Mouse (Mus musculus): ENCODE measurements around the gene Grk6. TPM values are rescaled to one million over a fixed set of nuclear protein-coding genes. Genes with fewer than 3 reads are reported as not detected.
A peak's percentile ranks its signal among the peaks of the same experiment; 100 is the strongest.

The Grk6 gene
- polyA plus RNA-seq, 1 experiment from 2014 or later: 35.5 TPM

- Histone ChIP-seq H3K4me3 (ENCODE audit: low read depth, low read length) (peak overlapping the region; percentile 55), H3K9ac (replicated peaks; ENCODE audit: low read depth, low read length) (peak overlapping the region; percentile 46), H3K4me2 (replicated peaks; ENCODE audit: low read depth, low read length) (peak overlapping the region; percentile 100), H3K9me3 (ENCODE audit: control insufficient read depth, low read depth, low read length) (no peaks in the 10 kb centered on the region), H3K27me3 (ENCODE audit: control insufficient read depth, insufficient read depth, low read length) (no peaks in the 10 kb centered on the region), H3K27ac (ENCODE audit: low read length) (peak overlapping the region; percentile 61; the same call in 1 of the 2 replicates), H3K4me1 (ENCODE audit: control insufficient read depth, insufficient read depth, low read length) (peaks cover 8% of the 10 kb centered on the region; the same call in 1 of the 2 replicates), H3K36me3 (ENCODE audit: control insufficient read depth, insufficient read depth, low read length) (peaks cover 40% of the 10 kb centered on the region)
- ATAC-seq (ENCODE audit: insufficient number of reproducible peaks, insufficient read depth, low FRiP score, low read depth): no peak
- 27% methylated on average over 18 of the region's 18 CpGs for WGBS
Measured at GRCm38 (mm10) chr13:55473076-55473831, 28.4 kb downstream of the Grk6 start.

DNA sequence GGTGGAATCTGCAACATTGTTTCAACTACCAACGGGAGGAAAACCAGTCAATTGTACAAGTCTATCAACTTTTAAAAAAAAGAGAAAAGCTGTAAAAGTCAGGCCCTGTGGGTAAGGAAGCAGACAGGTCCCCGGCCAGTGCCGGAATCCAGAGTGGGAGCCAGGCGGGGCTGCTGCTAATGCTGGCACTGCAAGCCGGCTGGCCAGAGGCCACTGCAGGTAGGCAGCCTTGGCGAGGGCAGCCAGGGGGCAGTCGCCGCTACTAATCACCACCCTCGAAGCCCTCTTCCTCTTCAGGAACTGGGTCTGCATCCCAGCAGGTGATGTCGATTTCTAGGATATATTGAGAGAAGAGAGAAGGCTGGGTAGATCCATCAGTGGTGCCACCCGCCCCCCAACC is 29.1 kb downstream of the Grk6 start:
- Histone ChIP-seq H3K36me3 (ENCODE audit: control insufficient read depth, insufficient read depth, low read length) (peaks cover 45% of the 10 kb centered on the region), H3K4me1 (ENCODE audit: control insufficient read depth, insufficient read depth, low read length) (peaks cover 8% of the 10 kb centered on the region; the same call in 1 of the 2 replicates), H3K9me3 (ENCODE audit: control insufficient read depth, low read depth, low read length) (no peaks in the 10 kb centered on the region), H3K27ac (ENCODE audit: low read length) (no peak overlapping the region), H3K4me2 (replicated peaks; ENCODE audit: low read depth, low read length) (no peak overlapping the region), H3K27me3 (ENCODE audit: control insufficient read depth, insufficient read depth, low read length) (no peaks in the 10 kb centered on the region), H3K9ac (replicated peaks; ENCODE audit: low read depth, low read length) (no peak overlapping the region), H3K4me3 (ENCODE audit: low read depth, low read length) (no peak overlapping the region)
- WGBS: 71% methylated on average over 11 of the region's 11 CpGs
- ATAC-seq (ENCODE audit: insufficient number of reproducible peaks, insufficient read depth, low FRiP score, low read depth): no peak

DNA sequence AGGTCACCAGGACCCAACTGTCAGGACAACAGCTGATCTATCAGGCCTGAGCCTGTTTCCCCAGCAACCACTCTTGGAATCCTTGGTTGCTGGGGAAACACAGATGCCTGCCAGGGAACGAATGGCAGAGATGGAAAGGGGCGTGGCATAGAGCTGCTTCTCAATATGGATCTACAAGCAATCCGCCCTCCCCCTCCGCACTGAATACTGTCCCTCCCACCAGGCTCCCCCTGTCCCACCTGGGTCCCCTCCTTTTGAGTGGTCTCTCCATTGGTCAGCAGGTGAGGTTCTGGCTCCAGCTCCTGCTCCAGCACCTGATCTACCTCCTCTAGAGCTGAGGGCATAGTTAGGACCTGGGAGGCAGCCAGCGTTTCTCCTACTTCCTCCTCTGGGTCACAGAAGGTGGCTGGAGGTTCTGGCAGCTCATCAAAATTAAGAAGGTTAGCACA is 29.8 kb downstream of the Grk6 start:
- Histone ChIP-seq H3K9ac (replicated peaks; ENCODE audit: low read depth, low read length) (no peak overlapping the region), H3K4me3 (ENCODE audit: low read depth, low read length) (no peak overlapping the region), H3K4me2 (replicated peaks; ENCODE audit: low read depth, low read length) (no peak overlapping the region), H3K9me3 (ENCODE audit: control insufficient read depth, low read depth, low read length) (no peaks in the 10 kb centered on the region), H3K4me1 (ENCODE audit: control insufficient read depth, insufficient read depth, low read length) (peaks cover 8% of the 10 kb centered on the region; the same call in 1 of the 2 replicates), H3K27me3 (ENCODE audit: control insufficient read depth, insufficient read depth, low read length) (no peaks in the 10 kb centered on the region), H3K36me3 (ENCODE audit: control insufficient read depth, insufficient read depth, low read length) (peaks cover 50% of the 10 kb centered on the region), H3K27ac (ENCODE audit: low read length) (no peak overlapping the region)
- ATAC-seq (ENCODE audit: insufficient number of reproducible peaks, insufficient read depth, low FRiP score, low read depth): no peak
- WGBS: 50% methylated on average over 5 of the region's 5 CpGs

DNA sequence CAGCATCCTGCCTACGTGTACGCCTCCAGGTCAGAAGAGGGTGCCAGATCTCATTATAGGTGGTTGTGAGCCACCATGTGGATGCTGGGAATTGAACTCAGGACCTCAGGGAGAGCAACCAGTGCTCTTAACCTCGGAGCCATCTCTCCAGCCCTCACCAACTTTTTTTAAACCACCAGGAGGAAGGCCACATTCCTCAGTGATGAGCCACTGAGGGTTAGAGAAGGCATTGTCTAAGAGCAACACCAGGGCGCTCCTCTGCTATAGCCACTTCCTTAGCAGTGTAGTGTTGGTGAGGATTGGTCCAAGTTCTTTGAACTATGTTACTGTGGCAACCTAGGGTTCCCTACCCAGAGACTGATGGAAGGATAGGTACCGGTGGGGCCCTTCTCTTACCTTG is 30.9 kb downstream of the Grk6 start:
- peaks cover 8% of the 10 kb centered on the region; the same call in 1 of the 2 replicates for H3K4me1 ChIP-seq (ENCODE audit: control insufficient read depth, insufficient read depth, low read length)
- 86% methylated on average over 5 of the region's 5 CpGs for WGBS
- no peak overlapping the region for H3K9ac ChIP-seq (replicated peaks; ENCODE audit: low read depth, low read length)
- no peak overlapping the region for H3K4me2 ChIP-seq (replicated peaks; ENCODE audit: low read depth, low read length)
- no peak for ATAC-seq (ENCODE audit: insufficient number of reproducible peaks, insufficient read depth, low FRiP score, low read depth)
- no peaks in the 10 kb centered on the region for H3K9me3 ChIP-seq (ENCODE audit: control insufficient read depth, low read depth, low read length)
- no peak overlapping the region for H3K4me3 ChIP-seq (ENCODE audit: low read depth, low read length)
- H3K27me3 ChIP-seq (ENCODE audit: control insufficient read depth, insufficient read depth, low read length): no peaks in the 10 kb centered on the region
- no peak overlapping the region for H3K27ac ChIP-seq (ENCODE audit: low read length)
- peaks cover 61% of the 10 kb centered on the region for H3K36me3 ChIP-seq (ENCODE audit: control insufficient read depth, insufficient read depth, low read length)

DNA sequence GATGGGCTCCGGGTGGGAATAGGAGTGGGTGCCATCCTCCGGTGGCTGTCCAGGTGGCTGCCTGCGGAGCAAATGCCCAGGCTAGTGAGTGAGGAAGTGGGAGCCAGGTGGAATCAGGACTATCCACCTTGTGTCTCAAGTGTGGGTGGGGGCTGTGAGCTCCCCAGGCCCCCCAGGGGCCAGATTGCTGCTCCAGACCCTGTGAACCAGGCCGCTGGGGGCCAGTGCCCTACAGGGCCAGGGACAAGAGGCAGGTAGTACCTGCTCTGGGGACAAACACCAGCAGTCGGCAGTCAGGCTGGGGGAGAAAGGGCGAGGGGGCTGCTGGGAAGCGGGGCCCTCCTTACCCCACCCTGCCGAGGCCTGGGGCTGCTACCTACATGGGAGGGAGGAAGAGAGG is 31.4 kb downstream of the Grk6 start:
- 92% methylated on average over 8 of the region's 8 CpGs for WGBS
- H3K36me3 ChIP-seq (ENCODE audit: control insufficient read depth, insufficient read depth, low read length): peaks cover 65% of the 10 kb centered on the region
- no peak for ATAC-seq (ENCODE audit: insufficient number of reproducible peaks, insufficient read depth, low FRiP score, low read depth)

GRCm38 (mm10) chr13:55477492-55477891 is 32.6 kb downstream of the Grk6 start:
- H3K4me1 ChIP-seq (ENCODE audit: control insufficient read depth, insufficient read depth, low read length): peaks cover 5% of the 10 kb centered on the region; the same call in 1 of the 2 replicates
- peaks cover 76% of the 10 kb centered on the region for H3K36me3 ChIP-seq (ENCODE audit: control insufficient read depth, insufficient read depth, low read length)
- no peak for ATAC-seq (ENCODE audit: insufficient number of reproducible peaks, insufficient read depth, low FRiP score, low read depth)
- H3K9me3 ChIP-seq (ENCODE audit: control insufficient read depth, low read depth, low read length): no peaks in the 10 kb centered on the region
- H3K27me3 ChIP-seq (ENCODE audit: control insufficient read depth, insufficient read depth, low read length): no peaks in the 10 kb centered on the region
- H3K4me2 ChIP-seq (replicated peaks; ENCODE audit: low read depth, low read length): no peak overlapping the region
- no peak overlapping the region for H3K4me3 ChIP-seq (ENCODE audit: low read depth, low read length)
- no peak overlapping the region for H3K9ac ChIP-seq (replicated peaks; ENCODE audit: low read depth, low read length)
- 62% methylated on average over 16 of the region's 16 CpGs for WGBS
- H3K27ac ChIP-seq (ENCODE audit: low read length): no peak overlapping the region

More for the DNA sequence above, 31.4 kb downstream of the Grk6 start:
- no peaks in the 10 kb centered on the region for H3K9me3 ChIP-seq (ENCODE audit: control insufficient read depth, low read depth, low read length)
- H3K4me2 ChIP-seq (replicated peaks; ENCODE audit: low read depth, low read length): no peak overlapping the region
- H3K27ac ChIP-seq (ENCODE audit: low read length): no peak overlapping the region
- H3K9ac ChIP-seq (replicated peaks; ENCODE audit: low read depth, low read length): no peak overlapping the region
- peaks cover 5% of the 10 kb centered on the region; the same call in 1 of the 2 replicates for H3K4me1 ChIP-seq (ENCODE audit: control insufficient read depth, insufficient read depth, low read length)
- H3K27me3 ChIP-seq (ENCODE audit: control insufficient read depth, insufficient read depth, low read length): no peaks in the 10 kb centered on the region
- H3K4me3 ChIP-seq (ENCODE audit: low read depth, low read length): no peak overlapping the region

DNA sequence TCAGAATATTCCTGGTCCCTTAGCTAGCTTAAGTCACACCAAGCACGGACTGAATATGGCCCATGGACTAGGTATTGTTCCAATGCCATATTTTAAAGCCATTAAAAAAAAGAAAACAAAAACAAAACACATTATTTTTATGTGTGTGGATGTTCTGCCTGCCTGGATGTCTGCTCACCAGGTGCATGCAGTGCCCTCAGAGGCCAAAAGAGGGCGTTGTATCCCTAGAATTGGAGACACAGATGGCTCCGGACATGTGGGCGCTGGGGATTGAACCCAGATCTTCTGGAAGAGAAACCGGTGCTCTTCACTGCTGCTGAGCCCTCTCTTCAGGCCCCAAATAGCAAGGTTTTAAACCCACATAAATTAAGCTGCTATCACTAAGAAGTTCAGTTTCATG is 33.2 kb downstream of the Grk6 start:
- H3K27me3 ChIP-seq (ENCODE audit: control insufficient read depth, insufficient read depth, low read length): no peaks in the 10 kb centered on the region
- H3K4me1 ChIP-seq (ENCODE audit: control insufficient read depth, insufficient read depth, low read length): peaks cover 8% of the 10 kb centered on the region; the same call in 1 of the 2 replicates
- H3K9ac ChIP-seq (replicated peaks; ENCODE audit: low read depth, low read length): no peak overlapping the region
- no peak overlapping the region for H3K4me2 ChIP-seq (replicated peaks; ENCODE audit: low read depth, low read length)
- WGBS: 54% methylated on average over 5 of the region's 5 CpGs
- H3K27ac ChIP-seq (ENCODE audit: low read length): no peak overlapping the region
- no peak overlapping the region for H3K4me3 ChIP-seq (ENCODE audit: low read depth, low read length)
- peaks cover 77% of the 10 kb centered on the region for H3K36me3 ChIP-seq (ENCODE audit: control insufficient read depth, insufficient read depth, low read length)
- no peaks in the 10 kb centered on the region for H3K9me3 ChIP-seq (ENCODE audit: control insufficient read depth, low read depth, low read length)
- no peak for ATAC-seq (ENCODE audit: insufficient number of reproducible peaks, insufficient read depth, low FRiP score, low read depth)

DNA sequence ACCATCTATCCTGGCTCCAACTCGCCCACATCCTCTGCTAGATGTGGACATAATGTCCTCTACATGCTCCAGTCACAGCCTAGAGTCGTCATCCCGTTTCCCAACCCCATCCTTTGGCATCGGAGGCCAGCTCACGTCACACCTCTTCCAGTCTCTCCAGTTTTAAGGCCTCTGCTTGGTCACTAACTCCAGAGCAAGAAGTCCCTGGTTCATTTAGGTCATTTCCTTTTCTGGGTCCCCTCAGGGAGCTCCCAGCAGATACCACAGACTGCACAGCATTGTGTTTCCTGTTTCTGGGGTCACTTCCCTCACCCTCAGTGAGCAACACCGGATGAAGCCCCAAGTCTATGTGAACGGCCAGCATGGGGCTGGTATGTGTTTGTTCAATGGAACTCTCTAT is 34.1 kb downstream of the Grk6 start:
- no peak overlapping the region for H3K4me3 ChIP-seq (ENCODE audit: low read depth, low read length)
- 77% methylated on average over 7 of the region's 7 CpGs for WGBS
- no peak for ATAC-seq (ENCODE audit: insufficient number of reproducible peaks, insufficient read depth, low FRiP score, low read depth)
- H3K9ac ChIP-seq (replicated peaks; ENCODE audit: low read depth, low read length): no peak overlapping the region
- peaks cover 12% of the 10 kb centered on the region; the same call in 1 of the 2 replicates for H3K4me1 ChIP-seq (ENCODE audit: control insufficient read depth, insufficient read depth, low read length)
- no peaks in the 10 kb centered on the region for H3K27me3 ChIP-seq (ENCODE audit: control insufficient read depth, insufficient read depth, low read length)
- H3K9me3 ChIP-seq (ENCODE audit: control insufficient read depth, low read depth, low read length): no peaks in the 10 kb centered on the region
- no peak overlapping the region; the same call in 1 of the 2 replicates for H3K27ac ChIP-seq (ENCODE audit: low read length)
- peaks cover 76% of the 10 kb centered on the region for H3K36me3 ChIP-seq (ENCODE audit: control insufficient read depth, insufficient read depth, low read length)
- H3K4me2 ChIP-seq (replicated peaks; ENCODE audit: low read depth, low read length): no peak overlapping the region
